20 mouse cellular contexts compared by ENCODE assay signal in genomic region chr10:95530551-95531121, GRCm38 (mm10). TPM values are rescaled to one million over a fixed set of nuclear protein-coding genes. Genes with fewer than 3 reads are reported as not detected.
DNase-seq lines count a peak whose midpoint lies in the region; ATAC-seq and TF ChIP-seq lines count a peak whose summit lies in the region.
"Had no signal": no experiment of that assay in that cellular context is flagged by ENCODE, and none has a peak within 500 bp of the region (broad histone marks: within the 10 kb centered on the region; RNA-seq: fewer than 3 reads in every experiment).

No protein-coding gene starts in this region.

- no peak overlapping the region for H3K4me2 ChIP-seq in midbrain, embryonic 11.5 days
- no peak overlapping the region for H3K4me2 ChIP-seq in midbrain, postnatal 0 days (ENCODE audit: low read depth, low read length, poor library complexity, severe bottlenecking)
- H3K4me2 ChIP-seq: embryonic facial prominence, embryonic 13.5 days; limb, embryonic 13.5 days had no signal

- peaks cover 8% of the 10 kb centered on the region for H3K79me2 ChIP-seq in heart, adult 2 months (replicated peaks; ENCODE audit: control insufficient read depth, insufficient read depth, low read length)

- TF ChIP-seq CTCF in heart, adult 2 months (IDR thresholded peaks at IDR 0.05), result no peak
- TF ChIP-seq CTCF in midbrain, postnatal 0 days (IDR thresholded peaks at IDR 0.05), result no peak

- TF ChIP-seq EP300 in heart, adult 2 months (IDR thresholded peaks at IDR 0.05; ENCODE audit: insufficient read depth, low read depth, low read length), result no peak

- no peaks in the 10 kb centered on the region for H3K9me3 ChIP-seq in heart, embryonic 10.5 days
- no peaks in the 10 kb centered on the region for H3K9me3 ChIP-seq in midbrain, embryonic 11.5 days (ENCODE audit: control insufficient read depth, low read length)
- H3K9me3 ChIP-seq in midbrain, postnatal 0 days (ENCODE audit: low read length), result no peaks in the 10 kb centered on the region
- H3K9me3 ChIP-seq: embryonic facial prominence, embryonic 13.5 days; limb, embryonic 13.5 days had no signal

- 56% methylated on average over 2 of the region's 2 CpGs for WGBS in heart, adult 2 months
- WGBS in heart, embryonic 10.5 days, result 81% methylated on average over 2 of the region's 2 CpGs
- WGBS in midbrain, embryonic 11.5 days, result 79% methylated on average over 2 of the region's 2 CpGs
- WGBS in midbrain, postnatal 0 days, result 61% methylated on average over 2 of the region's 2 CpGs

- no peak for TF ChIP-seq POLR2A in heart, adult 2 months (IDR thresholded peaks at IDR 0.05; ENCODE audit: insufficient read depth, low read depth, low read length)

- peaks cover 16% of the 10 kb centered on the region for H3K4me1 ChIP-seq in heart, adult 2 months (ENCODE audit: control insufficient read depth, insufficient read depth, low read length)
- H3K4me1 ChIP-seq in heart, embryonic 10.5 days, result peaks cover 30% of the 10 kb centered on the region
- H3K4me1 ChIP-seq in midbrain, embryonic 11.5 days (ENCODE audit: control insufficient read depth, insufficient read depth, low read length), result no peaks in the 10 kb centered on the region
- H3K4me1 ChIP-seq in midbrain, postnatal 0 days (ENCODE audit: insufficient read depth, low read length), result no peaks in the 10 kb centered on the region
- peaks cover 12% of the 10 kb centered on the region for H3K4me1 ChIP-seq in brown adipose tissue, adult 24 weeks (ENCODE audit: control insufficient read depth, insufficient read depth, insufficient read length, low read length)

- no peak for ATAC-seq in midbrain, embryonic 11.5 days (ENCODE audit: low FRiP score)
- no peak for ATAC-seq in midbrain, postnatal 0 days (ENCODE audit: low FRiP score)
- ATAC-seq: activated CD4-positive, CD25-positive, alpha-beta regulatory T cell, adult 4 months; forebrain, embryonic 14.5 days had no signal

- DNase-seq in heart, adult 2 months, result no peak
- no peak for DNase-seq in heart, embryonic 10.5 days (ENCODE audit: low spot score)
- peak; percentile 68 for DNase-seq in midbrain, embryonic 11.5 days (ENCODE audit: low spot score, missing footprints)
- no peak for DNase-seq in midbrain, postnatal 0 days (ENCODE audit: low spot score)
- DNase-seq in splenic B cell, adult 2 months (ENCODE audit: low read depth, low spot score), result peak; percentile 52
- DNase-seq in thymus, postnatal 0 days (ENCODE audit: low spot score), result no peak
- DNase-seq: adrenal gland, postnatal 10 days; cerebellum, adult 11-12 months; cerebellum, postnatal 14 days; gastrocnemius, postnatal 36 days; heart, postnatal 36 days; kidney, postnatal 4 days; lung, postnatal 10 days; right cerebral cortex, adult 18-20 months; thymus, adult 2 months had no signal

- peaks cover 29% of the 10 kb centered on the region for H3K36me3 ChIP-seq in heart, adult 2 months (ENCODE audit: control insufficient read depth, insufficient read depth, low read length)
- H3K36me3 ChIP-seq in heart, embryonic 10.5 days, result no peaks in the 10 kb centered on the region
- H3K36me3 ChIP-seq in midbrain, embryonic 11.5 days (ENCODE audit: control insufficient read depth, insufficient read depth, low read length), result no peaks in the 10 kb centered on the region
- no peaks in the 10 kb centered on the region for H3K36me3 ChIP-seq in midbrain, postnatal 0 days (ENCODE audit: insufficient read depth, low read length)
- no peaks in the 10 kb centered on the region; the same call in 1 of the 2 replicates for H3K36me3 ChIP-seq in splenic B cell, adult 2 months (ENCODE audit: control insufficient read depth, insufficient read depth, low read length, poor library complexity, severe bottlenecking)
- H3K36me3 ChIP-seq: embryonic facial prominence, embryonic 13.5 days; limb, embryonic 13.5 days had no signal

- no peak overlapping the region for H3K9ac ChIP-seq in heart, adult 2 months (ENCODE audit: low read depth, low read length)
- no peak overlapping the region for H3K9ac ChIP-seq in midbrain, embryonic 11.5 days (ENCODE audit: low read length)
- H3K9ac ChIP-seq in midbrain, postnatal 0 days (replicated peaks; ENCODE audit: low read length, poor library complexity, severe bottlenecking), result no peak overlapping the region
- H3K9ac ChIP-seq: embryonic facial prominence, embryonic 13.5 days; limb, embryonic 13.5 days had no signal

- H3K27me3 ChIP-seq in heart, adult 2 months (ENCODE audit: control insufficient read depth, insufficient read depth, low read length), result no peaks in the 10 kb centered on the region
- no peaks in the 10 kb centered on the region for H3K27me3 ChIP-seq in heart, embryonic 10.5 days (ENCODE audit: insufficient read depth, poor library complexity, severe bottlenecking)
- H3K27me3 ChIP-seq in midbrain, embryonic 11.5 days (ENCODE audit: control insufficient read depth, insufficient read depth, low read length), result no peaks in the 10 kb centered on the region
- H3K27me3 ChIP-seq in midbrain, postnatal 0 days (ENCODE audit: insufficient read depth, low read length), result no peaks in the 10 kb centered on the region
- H3K27me3 ChIP-seq in splenic B cell, adult 2 months (ENCODE audit: control insufficient read depth, insufficient read depth, low read length, poor library complexity, severe bottlenecking), result no peaks in the 10 kb centered on the region
- H3K27me3 ChIP-seq: embryonic facial prominence, embryonic 13.5 days; limb, embryonic 13.5 days had no signal

- H3K4me3 ChIP-seq in heart, adult 2 months, result no peak overlapping the region
- no peak overlapping the region for H3K4me3 ChIP-seq in heart, embryonic 10.5 days
- no peak overlapping the region for H3K4me3 ChIP-seq in midbrain, embryonic 11.5 days (ENCODE audit: low read depth, low read length)
- H3K4me3 ChIP-seq in midbrain, postnatal 0 days (ENCODE audit: low read depth, low read length), result no peak overlapping the region
- H3K4me3 ChIP-seq in brown adipose tissue, adult 24 weeks (ENCODE audit: insufficient read depth, low read depth, low read length), result no peak overlapping the region
- H3K4me3 ChIP-seq: embryonic facial prominence, embryonic 13.5 days; limb, embryonic 13.5 days had no signal

- H3K27ac ChIP-seq in heart, adult 2 months, result peak overlapping the region; percentile 8; the same call in 1 of the 2 replicates
- H3K27ac ChIP-seq in heart, embryonic 10.5 days, result no peak overlapping the region
- H3K27ac ChIP-seq in midbrain, embryonic 11.5 days (ENCODE audit: low read depth, low read length), result no peak overlapping the region
- H3K27ac ChIP-seq in midbrain, postnatal 0 days (ENCODE audit: low read depth, low read length), result no peak overlapping the region
- H3K27ac ChIP-seq in brown adipose tissue, adult 24 weeks (replicated peaks; ENCODE audit: low read depth, low read length), result peak overlapping the region; percentile 7; the same call in 1 of the 2 replicates
- H3K27ac ChIP-seq: embryonic facial prominence, embryonic 13.5 days; limb, embryonic 13.5 days had no signal

- intact Hi-C loops in heart, adult 2 months (cut with DNase I), result no loop called here

RNA-seq across cellular contexts. Expression of gene Ube2n, which starts 15.7 kb away (rescaled TPM):
- total RNA-seq in heart, adult 2 months (2021), result 10 to 100 TPM; 89.5 to 89.7 TPM
- 48.8 and 98.2 TPM in 2 replicates for polyA plus RNA-seq in heart, adult 2 months (2012; rRNA removed)
- 328 and 389 TPM in 2 replicates for polyA plus RNA-seq in heart, embryonic 10.5 days (2016; fragmentation: Nextera tagmentation; extraction: Ambion mirVana)
- 518 and 522 TPM in 2 replicates for polyA plus RNA-seq in midbrain, embryonic 11.5 days (2014; fragmentation: Nextera tagmentation; extraction: Ambion mirVana)
- 230 and 286 TPM in 2 replicates for total RNA-seq in midbrain, postnatal 0 days (2014; rRNA removed)
- polyA plus RNA-seq in midbrain, postnatal 0 days (2015; fragmentation: Nextera tagmentation; extraction: Ambion mirVana), result 321 and 322 TPM in 2 replicates
- polyA plus RNA-seq in brown adipose tissue, adult 24 weeks (2012; ENCODE audit: insufficient read depth, insufficient read length, missing spikeins), result 99.2 and 117 TPM in 2 replicates
- 274 and 290 TPM in 2 replicates for polyA plus RNA-seq in thymus, postnatal 0 days (2015; fragmentation: Nextera tagmentation; extraction: Ambion mirVana)

RNA-seq across cellular contexts. Expression of gene Mrpl42, which starts 28.9 kb away (rescaled TPM):
- 100 to 1,000 TPM; 426 to 448 TPM for total RNA-seq in heart, adult 2 months (2021)
- polyA plus RNA-seq in heart, adult 2 months (2012; rRNA removed), result 684 and 1,165 TPM in 2 replicates
- polyA plus RNA-seq in heart, embryonic 10.5 days (2016; fragmentation: Nextera tagmentation; extraction: Ambion mirVana), result 445 and 534 TPM in 2 replicates
- 316 and 343 TPM in 2 replicates for polyA plus RNA-seq in midbrain, embryonic 11.5 days (2014; fragmentation: Nextera tagmentation; extraction: Ambion mirVana)
- total RNA-seq in midbrain, postnatal 0 days (2014; rRNA removed), result 124 and 125 TPM in 2 replicates
- 239 and 250 TPM in 2 replicates for polyA plus RNA-seq in midbrain, postnatal 0 days (2015; fragmentation: Nextera tagmentation; extraction: Ambion mirVana)
- polyA plus RNA-seq in brown adipose tissue, adult 24 weeks (2012; ENCODE audit: insufficient read depth, insufficient read length, missing spikeins), result 749 and 770 TPM in 2 replicates
- 291 and 337 TPM in 2 replicates for polyA plus RNA-seq in thymus, postnatal 0 days (2015; fragmentation: Nextera tagmentation; extraction: Ambion mirVana)

RNA-seq across cellular contexts. Expression of gene Nudt4, which starts 33.3 kb away (rescaled TPM):
- total RNA-seq in heart, adult 2 months (2021), result 100 to 1,000 TPM; 328 to 349 TPM
- 48.8 and 109 TPM in 2 replicates for polyA plus RNA-seq in heart, adult 2 months (2012; rRNA removed)
- polyA plus RNA-seq in heart, embryonic 10.5 days (2016; fragmentation: Nextera tagmentation; extraction: Ambion mirVana), result 92.7 and 104 TPM in 2 replicates
- 141 and 148 TPM in 2 replicates for polyA plus RNA-seq in midbrain, embryonic 11.5 days (2014; fragmentation: Nextera tagmentation; extraction: Ambion mirVana)
- 65.9 and 81.4 TPM in 2 replicates for total RNA-seq in midbrain, postnatal 0 days (2014; rRNA removed)
- polyA plus RNA-seq in midbrain, postnatal 0 days (2015; fragmentation: Nextera tagmentation; extraction: Ambion mirVana), result 53.1 and 58.5 TPM in 2 replicates
- 168 and 234 TPM in 2 replicates for polyA plus RNA-seq in brown adipose tissue, adult 24 weeks (2012; ENCODE audit: insufficient read depth, insufficient read length, missing spikeins)
- polyA plus RNA-seq in thymus, postnatal 0 days (2015; fragmentation: Nextera tagmentation; extraction: Ambion mirVana), result 39.3 and 40.7 TPM in 2 replicates

Comparison
In these comparisons a context has a peak if more than half of its experiments do, and no peak if none do; other contexts are left out.
1. DNase-seq: peak in midbrain, embryonic 11.5 days (single experiment) and splenic B cell, adult 2 months (single experiment); none in heart, adult 2 months (0 of 2), heart, embryonic 10.5 days (single experiment), midbrain, postnatal 0 days (single experiment) and thymus, postnatal 0 days (single experiment).
2. H3K27ac ChIP-seq: peak in heart, adult 2 months (single experiment) and brown adipose tissue, adult 24 weeks (single experiment); none in heart, embryonic 10.5 days (single experiment), midbrain, embryonic 11.5 days (single experiment) and midbrain, postnatal 0 days (single experiment).